Mouse (Mus musculus) forebrain, postnatal 0 days (tissue): Measurements from ENCODE around the gene Camta2. TPM values are rescaled to one million over a fixed set of nuclear protein-coding genes. Genes with fewer than 3 reads are reported as not detected.

Experiments used
- ATAC-seq: fragments of 200-750 bp; cut with Nextera tagmentation; 2 replicates; pipeline ENCODE4 v1.8.0; 2017; ENCODE audit warnings: mild to moderate bottlenecking, moderate library complexity
- DNase-seq: peaks from one replicate; pipeline ENCODE4 v3.0.0-alpha.2; 2015
- H3K27ac ChIP-seq: fragments of 300-500 bp; sonication (generic); 2 replicates; pipeline ENCODE4 v1.5.1; 2014; ENCODE audit warnings: low read depth, mild to moderate bottlenecking, antibody characterized with exemption, low read length, moderate library complexity, mixed read lengths
- H3K27me3 ChIP-seq: fragments of 300-500 bp; sonication (generic); 2 replicates; pipeline ENCODE4 v1.6.1; 2014; ENCODE audit warnings: mild to moderate bottlenecking, low read length, mixed read lengths; ENCODE audit not compliant: insufficient read depth
- H3K36me3 ChIP-seq: fragments of 300-500 bp; sonication (generic); 2 replicates; pipeline ENCODE4 v1.6.1; 2014; ENCODE audit warnings: mild to moderate bottlenecking, moderate library complexity; ENCODE audit not compliant: insufficient read depth
- H3K4me1 ChIP-seq: fragments of 300-500 bp; sonication (generic); 2 replicates; pipeline ENCODE4 v1.6.1; 2014; ENCODE audit warnings: antibody characterized with exemption; ENCODE audit not compliant: insufficient read depth
- H3K4me2 ChIP-seq: fragments of 300-500 bp; sonication (generic); 2 replicates; pipeline ENCODE4 v1.6.1; 2014; ENCODE audit warnings: low read depth, mild to moderate bottlenecking, moderate library complexity
- H3K4me3 ChIP-seq: fragments of 300-500 bp; sonication (generic); 2 replicates; pipeline ENCODE4 v1.5.1; 2014; ENCODE audit warnings: low read depth, low read length, mixed read lengths
- H3K9ac ChIP-seq: fragments of 300-500 bp; sonication (generic); 2 replicates; pipeline ENCODE4 v1.6.1; 2014; ENCODE audit warnings: mild to moderate bottlenecking
- H3K9me3 ChIP-seq: fragments of 300-500 bp; sonication (generic); 2 replicates; pipeline ENCODE4 v1.6.1; 2016; ENCODE audit warnings: low read length
- CTCF ChIP-seq: sonication (generic); IDR thresholded peaks from 2 replicates; pipeline ENCODE4 v1.5.1; 2016; ENCODE audit warnings: antibody characterized with exemption, control low read depth, low read depth
- whole genome bisulfite sequencing: fragments of 180-500 bp; shearing (Covaris S2); extraction: QIAGEN DNeasy Blood & Tissue Kit; methylation state at CpG from one replicate; pipeline ENCODE4 v1.1.7; 2014; 5-methylcytosine and 5-hydroxymethylcytosine counted together
- polyA plus RNA-seq: library from polyadenylated mRNA; unstranded; fragments of >200 nt; fragmentation: Nextera tagmentation; extraction: Ambion mirVana; gene quantifications from 2 replicates; pipeline ENCODE4 v1.2.1, GENCODE M21; 2015
- total RNA-seq: library from RNA; depleted of rRNA; stranded (reverse); fragments of >200 nt; gene quantifications from 2 replicates; pipeline ENCODE4 v1.2.3, GENCODE M21; 2014

Gene Camta2
- total and polyA plus RNA-seq, 2 experiments from 2014 or later: 17.3 to 17.7 TPM

- Histone ChIP-seq H3K4me3 (no peak overlapping the region), H3K9ac (no peak overlapping the region), H3K4me2 (no peak overlapping the region), H3K4me1 (no peaks in the 10 kb centered on the region), H3K9me3 (no peaks in the 10 kb centered on the region), H3K27ac (no peak overlapping the region), H3K36me3 (peaks cover 68% of the 10 kb centered on the region), H3K27me3 (no peaks in the 10 kb centered on the region)
- TF ChIP-seq CTCF: no peak
- WGBS: 98% methylated on average over 3 of the region's 3 CpGs
- DNase-seq (no peak), ATAC-seq (no peak)
Observed at GRCm38 (mm10) chr11:70721072-70721471, 33.2 kb upstream of the Camta2 start.

GRCm38 (mm10) chr11:70720567-70720966 lies 32.7 kb upstream of the Camta2 start:
- Histone ChIP-seq H3K27ac (no peak overlapping the region), H3K4me1 (no peaks in the 10 kb centered on the region), H3K4me2 (no peak overlapping the region), H3K36me3 (peaks cover 68% of the 10 kb centered on the region), H3K4me3 (no peak overlapping the region), H3K9ac (no peak overlapping the region), H3K27me3 (no peaks in the 10 kb centered on the region), H3K9me3 (no peaks in the 10 kb centered on the region)
- no peak for TF ChIP-seq CTCF
- no peak for ATAC-seq
- no peak for DNase-seq
- WGBS: 91% methylated on average over 3 of the region's 3 CpGs

GRCm38 (mm10) chr11:70718481-70718880 lies 30.6 kb upstream of the Camta2 start:
- Histone ChIP-seq H3K4me2 (no peak overlapping the region), H3K9me3 (no peaks in the 10 kb centered on the region), H3K4me1 (no peaks in the 10 kb centered on the region), H3K36me3 (peaks cover 57% of the 10 kb centered on the region), H3K9ac (no peak overlapping the region), H3K27me3 (no peaks in the 10 kb centered on the region), H3K27ac (no peak overlapping the region), H3K4me3 (no peak overlapping the region)
- ATAC-seq: no peak
- 84% methylated on average over 5 of the region's 5 CpGs for WGBS
- no peak for DNase-seq
- no peak for TF ChIP-seq CTCF

GRCm38 (mm10) chr11:70715832-70716231 lies 27.9 kb upstream of the Camta2 start:
- DNase-seq (no peak), ATAC-seq (no peak)
- Histone ChIP-seq H3K4me1 (no peaks in the 10 kb centered on the region), H3K36me3 (peaks cover 64% of the 10 kb centered on the region), H3K27me3 (no peaks in the 10 kb centered on the region), H3K9me3 (no peaks in the 10 kb centered on the region), H3K4me2 (no peak overlapping the region), H3K4me3 (no peak overlapping the region), H3K27ac (no peak overlapping the region), H3K9ac (no peak overlapping the region)
- 92% methylated on average over 6 of the region's 6 CpGs for WGBS
- TF ChIP-seq CTCF: no peak

- no peak for DNase-seq
- peaks cover 60% of the 10 kb centered on the region for H3K36me3 ChIP-seq
Observed at GRCm38 (mm10) chr11:70713222-70713621, 25.3 kb upstream of the Camta2 start.

GRCm38 (mm10) chr11:70711026-70711425 lies 23.1 kb upstream of the Camta2 start:
- no peak overlapping the region for H3K4me3 ChIP-seq
- H3K36me3 ChIP-seq: peaks cover 67% of the 10 kb centered on the region
- H3K9ac ChIP-seq: no peak overlapping the region
- DNase-seq: no peak
- H3K4me2 ChIP-seq: no peak overlapping the region
- WGBS: 95% methylated on average over 10 of the region's 10 CpGs
- TF ChIP-seq CTCF: no peak
- ATAC-seq: no peak
- H3K27me3 ChIP-seq: no peaks in the 10 kb centered on the region
- H3K4me1 ChIP-seq: no peaks in the 10 kb centered on the region
- H3K27ac ChIP-seq: no peak overlapping the region
- H3K9me3 ChIP-seq: no peaks in the 10 kb centered on the region

More at GRCm38 (mm10) chr11:70713222-70713621, 25.3 kb upstream of the Camta2 start:
- Histone ChIP-seq H3K27ac (no peak overlapping the region), H3K4me3 (no peak overlapping the region), H3K27me3 (no peaks in the 10 kb centered on the region), H3K9me3 (no peaks in the 10 kb centered on the region), H3K4me1 (no peaks in the 10 kb centered on the region), H3K4me2 (no peak overlapping the region), H3K9ac (no peak overlapping the region)
- TF ChIP-seq CTCF: no peak
- WGBS: 86% methylated on average over 6 of the region's 6 CpGs
- ATAC-seq: no peak

GRCm38 (mm10) chr11:70706127-70706526 lies 18.2 kb upstream of the Camta2 start:
- no peak for ATAC-seq
- WGBS: 93% methylated on average over 3 of the region's 3 CpGs
- Histone ChIP-seq H3K4me3 (no peak overlapping the region), H3K4me2 (no peak overlapping the region), H3K4me1 (peaks cover 5% of the 10 kb centered on the region; the same call in 1 of the 2 replicates), H3K27me3 (no peaks in the 10 kb centered on the region), H3K36me3 (peaks cover 68% of the 10 kb centered on the region), H3K9me3 (no peaks in the 10 kb centered on the region), H3K27ac (no peak overlapping the region), H3K9ac (no peak overlapping the region)
- DNase-seq: no peak
- no peak for TF ChIP-seq CTCF
